Mouse (Mus musculus): ENCODE results near the gene Bnip3.

GRCm38 (mm10) chr7:138921611-138922010 is 12.3 kb upstream of the Bnip3 start:
- TF ChIP-seq POLR2A (IDR thresholded peaks at IDR 0.05; ENCODE audit: control insufficient read depth, low read depth, low read length) (no peak), CTCF (IDR thresholded peaks at IDR 0.05; ENCODE audit: control insufficient read depth, insufficient read depth, insufficient replicate concordance, low read depth, low read length) (no peak)

Data from testis, adult 2 months (tissue).